Mouse (Mus musculus) thymus, adult 2 months (tissue): ENCODE results near the gene Ckap5. TPM values are rescaled to one million over a fixed set of nuclear protein-coding genes. Genes with fewer than 3 reads are reported as not detected.
"Not testable (repeated sequence)": the region's sequence is repeated elsewhere in the genome, so short reads cannot be mapped to it uniquely, and the experiment has no call there.

ENCODE experiments used
- DNase-seq: peaks from one replicate; pipeline ENCODE4 v3.0.0; 2021
- H3K27ac ChIP-seq: fragments of 200-500 bp; 2 replicates; pipeline ENCODE4 v1.5.1; 2012; ENCODE audit warnings: low read length, control low read depth; ENCODE audit not compliant: control insufficient read depth, insufficient read depth
- H3K27me3 ChIP-seq: fragments of 200-500 bp; 2 replicates; pipeline ENCODE4 v1.6.1; 2012; ENCODE audit warnings: mild to moderate bottlenecking, low read length, moderate library complexity, mixed read lengths; ENCODE audit not compliant: control insufficient read depth, insufficient read depth
- H3K36me3 ChIP-seq: fragments of 200-500 bp; 2 replicates; pipeline ENCODE4 v1.6.1; 2012; ENCODE audit warnings: mild to moderate bottlenecking, low read length, moderate library complexity; ENCODE audit not compliant: control insufficient read depth, insufficient read depth
- H3K4me1 ChIP-seq: fragments of 200-500 bp; replicated peaks from 2 replicates; pipeline ENCODE4 v1.6.1; 2012; ENCODE audit warnings: low read length; ENCODE audit not compliant: control insufficient read depth, insufficient read depth
- H3K4me3 ChIP-seq: fragments of 200-500 bp; 2 replicates; pipeline ENCODE4 v1.5.1; 2012; ENCODE audit warnings: mild to moderate bottlenecking, low read length, control low read depth, moderate library complexity; ENCODE audit not compliant: control insufficient read depth, insufficient read depth
- CTCF ChIP-seq: fragments of 200-500 bp; IDR thresholded peaks from 2 replicates; pipeline ENCODE4 v1.5.1; 2012; ENCODE audit warnings: mild to moderate bottlenecking, control low read depth, low read length, moderate library complexity, borderline replicate concordance; ENCODE audit not compliant: control insufficient read depth, poor library complexity, insufficient read depth; ENCODE audit errors: extremely low read depth
- POLR2A ChIP-seq: fragments of 200-500 bp; IDR thresholded peaks from 2 replicates; pipeline ENCODE4 v1.6.1; 2012; ENCODE audit warnings: mild to moderate bottlenecking, low read length, control low read depth, moderate library complexity; ENCODE audit not compliant: control insufficient read depth, poor library complexity, insufficient read depth; ENCODE audit errors: extremely low read depth
- WGBS: fragments of 180-500 bp; shearing (Covaris S2); methylation state at CpG from one replicate; pipeline ENCODE4 v1.1.7; 2018; 5-methylcytosine and 5-hydroxymethylcytosine counted together
- polyA plus RNA-seq: library from polyadenylated mRNA; depleted of rRNA; stranded (reverse); fragments of >200 nt; gene quantifications from 2 replicates; pipeline ENCODE4 v1.2.3, GENCODE M21; 2012

Gene Ckap5
- polyA plus RNA-seq, 1 experiment: 20.9 TPM

DNA sequence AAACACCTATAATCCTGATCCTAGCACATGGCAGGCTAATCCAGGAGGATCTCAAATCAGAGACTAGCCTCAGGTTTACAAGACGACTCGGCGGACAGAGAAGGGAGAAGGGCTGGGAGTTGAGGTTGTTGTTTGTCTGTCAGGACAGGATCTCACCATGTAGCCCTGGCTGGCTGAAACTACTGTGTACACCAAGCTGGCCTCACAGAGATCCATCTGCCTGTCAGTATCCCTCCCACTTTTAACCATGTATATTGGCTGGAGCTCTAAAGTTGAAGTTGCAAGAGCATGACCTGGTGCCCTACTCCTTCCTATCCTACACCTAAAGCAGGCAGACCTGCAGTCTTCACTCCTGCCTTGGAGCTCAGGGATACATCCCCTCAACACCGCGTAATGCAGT lies 95.8 kb downstream of the Ckap5 start:
- 97% methylated on average over 5 of the region's 5 CpGs for WGBS
- no peak overlapping the region for H3K4me3 ChIP-seq
- H3K4me1 ChIP-seq: no peaks in the 10 kb centered on the region
- no peak overlapping the region for H3K27ac ChIP-seq
- no peak for DNase-seq
- H3K36me3 ChIP-seq: peaks cover 35% of the 10 kb centered on the region
- no peaks in the 10 kb centered on the region for H3K27me3 ChIP-seq
- no peak for TF ChIP-seq CTCF
- TF ChIP-seq POLR2A: no peak

DNA sequence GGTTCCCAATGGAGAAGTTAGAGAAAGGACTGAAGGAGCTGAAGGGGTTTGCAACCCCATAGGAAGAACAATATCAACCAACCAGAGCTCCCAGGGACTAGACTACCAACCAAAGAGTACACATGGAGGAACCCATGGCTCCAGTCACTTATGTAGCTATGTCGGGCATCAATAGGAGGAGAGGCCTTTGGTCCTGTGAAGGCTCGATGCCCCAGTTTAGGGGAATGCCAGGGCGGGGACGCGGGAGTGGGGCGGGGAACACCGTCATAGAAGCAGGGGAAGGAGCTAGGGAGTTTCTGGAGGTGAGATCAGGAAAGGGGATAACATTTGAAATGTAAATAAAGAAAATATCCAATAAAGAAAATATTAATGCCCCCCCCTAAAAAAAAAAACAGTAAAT lies 96.8 kb downstream of the Ckap5 start:
- H3K4me1 ChIP-seq, DNase-seq, H3K27ac ChIP-seq, H3K27me3 ChIP-seq, H3K4me3 ChIP-seq: not testable (repeated sequence)
- 94% methylated on average over 7 of the region's 7 CpGs for WGBS
- peaks cover 25% of the 10 kb centered on the region for H3K36me3 ChIP-seq

DNA sequence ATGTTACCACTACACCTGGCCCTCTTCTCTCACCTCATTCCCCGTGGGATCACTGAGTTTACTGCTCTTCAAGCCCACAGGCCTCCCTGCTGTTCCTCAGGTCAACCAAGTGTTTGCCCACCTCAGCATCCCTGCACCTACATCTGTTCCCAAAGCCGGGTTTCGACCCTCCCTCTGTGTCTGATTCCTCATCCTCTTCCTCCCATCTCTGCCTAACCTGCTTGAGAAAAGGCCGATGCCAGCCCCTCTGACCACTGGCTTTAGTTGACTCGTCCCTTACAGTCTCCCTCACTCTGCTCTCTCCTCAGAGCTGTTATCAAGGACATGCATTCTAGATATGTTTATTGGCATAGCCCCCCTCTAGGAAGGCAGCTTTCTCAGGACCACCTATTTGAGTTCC lies 100.9 kb downstream of the Ckap5 start:
- WGBS: 88% methylated on average over 5 of the region's 5 CpGs
- peaks cover 7% of the 10 kb centered on the region for H3K4me1 ChIP-seq
- no peaks in the 10 kb centered on the region for H3K27me3 ChIP-seq
- H3K4me3 ChIP-seq: no peak overlapping the region
- no peak for TF ChIP-seq POLR2A
- TF ChIP-seq CTCF: no peak
- no peak overlapping the region for H3K27ac ChIP-seq
- no peaks in the 10 kb centered on the region for H3K36me3 ChIP-seq
- no peak for DNase-seq

DNA sequence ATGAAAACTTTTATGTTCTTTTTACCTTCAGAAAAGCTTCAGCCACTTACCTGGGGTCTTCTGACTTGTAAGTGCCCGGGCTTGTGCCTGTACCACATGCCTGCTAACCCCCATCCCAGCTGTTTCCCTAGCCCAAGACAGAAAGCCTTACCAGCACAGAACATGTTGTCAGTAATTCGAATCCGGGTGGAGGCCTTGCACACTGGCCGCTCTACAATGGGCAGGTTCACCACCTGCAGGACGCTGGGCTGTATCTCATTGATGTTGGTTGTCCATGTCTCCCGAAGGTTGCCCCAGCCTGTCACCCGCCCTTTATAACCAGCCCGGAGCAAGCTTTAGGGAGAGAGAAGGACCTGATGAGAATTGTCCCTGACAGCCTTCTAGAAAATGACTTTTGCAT lies 101.6 kb downstream of the Ckap5 start:
- no peak for DNase-seq
- no peak overlapping the region for H3K4me3 ChIP-seq
- H3K4me1 ChIP-seq: peaks cover 14% of the 10 kb centered on the region
- WGBS: 96% methylated on average over 8 of the region's 8 CpGs
- H3K36me3 ChIP-seq: no peaks in the 10 kb centered on the region
- no peaks in the 10 kb centered on the region for H3K27me3 ChIP-seq
- TF ChIP-seq CTCF (no peak), POLR2A (no peak)
- no peak overlapping the region for H3K27ac ChIP-seq

DNA sequence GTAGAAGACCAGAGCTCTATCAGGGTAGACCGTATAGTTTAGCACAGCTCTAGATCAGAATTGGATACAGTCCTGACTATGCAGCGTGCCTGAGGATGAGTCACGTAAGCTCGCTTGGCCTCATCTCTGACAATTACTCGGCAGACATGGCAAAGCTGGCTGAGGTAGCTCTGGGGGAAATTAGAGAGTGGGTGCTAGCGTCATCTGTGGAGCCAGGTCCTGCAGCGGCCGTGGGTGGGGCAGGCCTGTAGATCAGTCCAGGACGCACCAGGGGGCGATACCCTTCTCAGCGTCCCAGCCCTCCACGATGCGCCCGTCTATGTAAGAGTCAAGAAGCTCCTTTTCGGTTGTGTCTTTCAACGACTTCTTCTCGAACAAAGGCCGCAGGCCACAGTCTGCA lies 103.1 kb downstream of the Ckap5 start:
- Histone ChIP-seq H3K36me3 (no peaks in the 10 kb centered on the region), H3K27ac (no peak overlapping the region), H3K4me1 (peaks cover 29% of the 10 kb centered on the region), H3K27me3 (no peaks in the 10 kb centered on the region), H3K4me3 (no peak overlapping the region)
- peak; percentile 24 for DNase-seq
- TF ChIP-seq CTCF: peak; percentile 42; the same call in 1 of the 2 replicates
- TF ChIP-seq POLR2A: 0 out of 2 replicates have a peak, but pooled peaks have one; percentile 26
- 83% methylated on average over 18 of the region's 18 CpGs for WGBS

DNA sequence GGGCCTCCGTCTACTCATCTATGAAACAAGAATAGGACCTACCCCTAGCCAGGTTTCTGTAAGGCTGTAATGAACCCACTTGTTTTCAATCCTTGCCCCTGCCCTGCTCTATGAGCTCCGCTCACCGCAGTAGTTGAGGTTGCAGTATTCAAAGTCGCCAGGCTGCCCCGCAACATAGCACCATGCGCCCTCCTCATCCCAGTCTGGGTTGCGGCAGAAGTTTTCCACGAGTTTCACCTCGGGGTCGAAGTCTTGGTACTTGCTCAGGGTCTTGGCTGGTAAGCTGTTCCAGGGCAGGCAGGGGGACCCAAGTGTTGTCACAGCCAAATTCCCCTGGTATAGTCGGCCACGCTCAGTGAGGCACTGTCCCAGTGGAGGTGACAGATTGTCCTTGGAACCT lies 103.8 kb downstream of the Ckap5 start:
- TF ChIP-seq POLR2A (no peak), CTCF (no peak)
- 94% methylated on average over 12 of the region's 12 CpGs for WGBS
- Histone ChIP-seq H3K4me3 (no peak overlapping the region), H3K27me3 (no peaks in the 10 kb centered on the region), H3K4me1 (peaks cover 35% of the 10 kb centered on the region), H3K36me3 (no peaks in the 10 kb centered on the region), H3K27ac (no peak overlapping the region)
- no peak for DNase-seq

DNA sequence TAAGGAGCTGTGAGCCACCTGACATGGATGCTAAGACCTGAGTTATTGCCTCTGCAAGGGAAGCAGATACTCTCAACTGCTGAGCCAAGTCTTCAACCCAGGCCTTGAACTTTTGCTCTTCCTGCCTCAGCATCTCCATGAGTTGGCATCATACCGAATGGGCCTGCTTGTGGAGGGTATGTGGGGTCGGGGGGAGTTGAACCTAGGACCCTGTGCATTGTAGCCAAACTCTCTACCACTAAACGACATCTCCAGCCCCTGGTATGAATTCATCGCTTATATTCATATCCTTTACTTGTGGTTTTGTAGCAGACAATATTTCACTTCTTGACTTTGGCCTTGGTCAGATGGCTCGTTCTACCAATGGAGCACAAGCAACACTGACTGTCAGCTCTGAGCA lies 105.3 kb downstream of the Ckap5 start:
- TF ChIP-seq CTCF (no peak), POLR2A (no peak)

DNA sequence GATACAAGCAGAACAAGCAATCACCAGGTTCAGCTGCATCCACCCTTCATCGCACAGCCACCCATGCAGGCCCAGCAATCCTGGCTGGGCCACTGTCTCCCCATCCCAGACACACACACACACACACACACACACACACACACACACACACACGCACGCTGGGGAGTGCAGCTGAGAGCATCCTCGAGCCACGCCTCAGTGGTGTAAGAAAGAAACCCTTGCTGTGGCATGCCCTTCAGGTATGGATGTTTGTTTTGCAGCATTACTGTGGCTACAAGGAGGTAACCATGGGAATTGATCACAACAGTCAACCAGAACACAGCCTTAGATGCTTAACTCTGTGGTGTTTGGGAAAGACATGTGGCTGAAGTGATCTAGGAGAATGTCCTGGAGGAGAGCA lies 105.8 kb downstream of the Ckap5 start:
- DNase-seq: no peak
- TF ChIP-seq CTCF (no peak), POLR2A (no peak)
- no peaks in the 10 kb centered on the region for H3K27me3 ChIP-seq
- peaks cover 53% of the 10 kb centered on the region for H3K4me1 ChIP-seq
- no peaks in the 10 kb centered on the region for H3K36me3 ChIP-seq
- H3K27ac ChIP-seq: no peak overlapping the region
- H3K4me3 ChIP-seq: no peak overlapping the region
- WGBS: 75% methylated on average over 5 of the region's 5 CpGs

More for the DNA sequence above, 105.3 kb downstream of the Ckap5 start:
- H3K27me3 ChIP-seq: no peaks in the 10 kb centered on the region
- H3K36me3 ChIP-seq: no peaks in the 10 kb centered on the region
- no peak overlapping the region for H3K4me3 ChIP-seq
- no peak for DNase-seq
- peaks cover 49% of the 10 kb centered on the region for H3K4me1 ChIP-seq
- H3K27ac ChIP-seq: no peak overlapping the region
- 86% methylated on average over 5 of the region's 5 CpGs for WGBS
